Mouse (Mus musculus) layer of hippocampus, adult 8-10 months (tissue): Measurements from ENCODE around the gene Phpt1. TPM values are rescaled to one million over a fixed set of nuclear protein-coding genes. Genes with fewer than 3 reads are reported as not detected.

Experiments
- DNase-seq, 2 experiments: peaks; one replicate each; pipeline ENCODE4 v3.0.0; 2022; ENCODE audit warnings: low spot score in 2 of 2
- total RNA-seq, 4 experiments: library from RNA; stranded (reverse); gene quantifications; 2 replicates each; pipeline ENCODE4 v1.2.4; 2022

Gene Phpt1
- total RNA-seq, 4 experiments from 2014 or later = 64.6 to 76.6 (median 69.6) TPM

- no peak for DNase-seq
Measured at GRCm38 (mm10) chr2:25583120-25583481, 8.1 kb upstream of the Phpt1 start.

GRCm38 (mm10) chr2:25582466-25583119 lies 7.6 kb upstream of the Phpt1 start:
- peak; percentile 83 to 84 for DNase-seq

DNA sequence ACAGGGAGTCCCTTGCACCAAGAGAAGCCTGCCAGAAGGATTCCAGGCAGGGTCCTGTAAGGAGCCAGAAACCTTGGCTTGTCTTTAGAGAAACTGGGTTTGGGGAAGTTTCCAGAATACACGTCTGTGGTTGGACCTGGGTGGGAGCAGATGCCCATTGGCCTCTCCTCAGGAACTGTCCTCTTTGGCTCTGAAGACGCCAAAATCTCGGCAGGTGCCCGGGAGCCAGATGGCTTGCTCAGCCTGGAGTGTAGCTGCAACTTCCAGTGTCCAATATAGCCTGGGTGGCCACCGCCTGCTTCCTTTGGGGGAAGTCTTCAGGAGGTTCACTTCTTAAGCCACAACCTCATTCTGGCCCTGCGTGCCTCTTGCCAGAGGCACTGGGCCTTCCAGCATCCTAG lies 6.9 kb upstream of the Phpt1 start:
- DNase-seq = peak; percentile 38 to 45

DNA sequence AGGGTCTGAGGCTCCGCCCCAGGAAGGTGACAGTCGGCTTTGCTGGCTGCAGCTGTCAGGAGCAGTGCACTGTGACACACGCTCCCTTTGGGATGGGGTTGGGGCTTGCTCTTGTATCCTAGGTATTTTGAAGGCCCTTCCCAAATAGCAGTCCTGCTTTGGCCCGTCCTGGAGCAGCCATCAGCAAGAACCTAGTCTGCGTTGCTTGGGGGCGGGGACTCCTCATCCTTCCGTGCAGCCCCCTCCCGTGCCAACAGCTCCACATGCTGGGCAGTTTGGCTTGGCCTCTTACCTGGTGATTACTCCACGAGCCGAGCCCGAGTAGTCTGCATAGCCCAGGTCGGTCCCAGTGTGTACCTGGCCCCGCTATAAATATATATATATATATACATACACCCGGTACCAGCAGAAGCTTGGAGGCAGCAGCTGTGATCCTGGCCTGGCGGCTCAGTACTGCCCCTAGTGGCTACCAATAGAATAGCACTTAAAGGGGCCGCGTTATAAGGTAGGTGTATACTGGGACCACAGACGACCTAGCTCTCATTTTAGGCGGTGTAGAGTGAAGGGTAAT lies 6.4 kb upstream of the Phpt1 start, which contains the start of gene Ajm1:
TSS of gene Ajm1 (minus strand) at position 464 of the 571 bp plus-strand sequence.
- DNase-seq = peak; percentile 71 to 76

GRCm38 (mm10) chr2:25580621-25581101 lies 5.6 kb upstream of the Phpt1 start:
- DNase-seq = peak; percentile 44 to 55

- peak; percentile 43 to 50 for DNase-seq
Measured at GRCm38 (mm10) chr2:25579737-25580460, 4.9 kb upstream of the Phpt1 start.

GRCm38 (mm10) chr2:25578796-25579736 lies 4.0 kb upstream of the Phpt1 start:
- DNase-seq = no peak

DNA sequence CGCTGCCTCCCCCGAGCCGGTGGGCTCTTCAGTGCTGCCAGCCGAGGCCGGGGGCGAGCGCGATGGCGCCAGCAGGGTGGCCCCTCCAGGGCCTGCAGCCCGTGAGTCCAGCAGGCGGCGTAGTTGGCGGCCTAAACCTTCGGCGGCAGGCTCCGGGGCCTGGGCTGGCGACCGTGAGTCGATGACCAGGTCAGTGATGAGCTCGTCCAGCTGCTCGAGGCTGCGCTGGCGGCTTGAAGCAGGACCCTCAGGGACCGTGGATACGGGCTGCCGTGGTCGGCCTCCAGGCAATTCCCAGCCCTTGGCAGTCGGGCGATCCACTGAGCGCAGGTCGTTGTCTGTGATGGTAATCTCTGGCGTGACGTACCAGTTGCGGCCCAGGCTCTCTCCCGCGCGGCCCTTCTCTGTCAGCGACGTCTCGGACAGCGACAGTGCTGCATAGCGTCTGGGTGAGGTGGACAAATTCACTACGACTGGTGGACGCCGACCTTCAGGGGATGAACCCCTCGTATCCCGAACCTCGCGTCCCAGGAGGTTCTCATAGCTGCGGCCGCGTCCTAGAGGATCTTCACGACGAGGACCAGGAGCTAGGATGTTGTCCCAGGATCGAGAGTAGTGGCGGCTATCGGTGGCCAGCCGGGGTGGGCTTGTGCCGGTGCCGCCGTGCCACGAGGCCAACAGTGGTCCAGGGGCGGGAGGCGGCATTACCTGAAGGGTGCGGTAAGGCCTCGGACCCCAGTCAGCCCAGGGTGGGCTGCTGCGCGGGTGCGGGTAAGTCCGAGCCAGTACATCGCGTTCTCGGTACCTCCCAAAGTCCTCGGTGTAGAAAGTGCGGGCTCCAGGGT lies 3.1 kb upstream of the Phpt1 start:
- DNase-seq = no peak

DNA sequence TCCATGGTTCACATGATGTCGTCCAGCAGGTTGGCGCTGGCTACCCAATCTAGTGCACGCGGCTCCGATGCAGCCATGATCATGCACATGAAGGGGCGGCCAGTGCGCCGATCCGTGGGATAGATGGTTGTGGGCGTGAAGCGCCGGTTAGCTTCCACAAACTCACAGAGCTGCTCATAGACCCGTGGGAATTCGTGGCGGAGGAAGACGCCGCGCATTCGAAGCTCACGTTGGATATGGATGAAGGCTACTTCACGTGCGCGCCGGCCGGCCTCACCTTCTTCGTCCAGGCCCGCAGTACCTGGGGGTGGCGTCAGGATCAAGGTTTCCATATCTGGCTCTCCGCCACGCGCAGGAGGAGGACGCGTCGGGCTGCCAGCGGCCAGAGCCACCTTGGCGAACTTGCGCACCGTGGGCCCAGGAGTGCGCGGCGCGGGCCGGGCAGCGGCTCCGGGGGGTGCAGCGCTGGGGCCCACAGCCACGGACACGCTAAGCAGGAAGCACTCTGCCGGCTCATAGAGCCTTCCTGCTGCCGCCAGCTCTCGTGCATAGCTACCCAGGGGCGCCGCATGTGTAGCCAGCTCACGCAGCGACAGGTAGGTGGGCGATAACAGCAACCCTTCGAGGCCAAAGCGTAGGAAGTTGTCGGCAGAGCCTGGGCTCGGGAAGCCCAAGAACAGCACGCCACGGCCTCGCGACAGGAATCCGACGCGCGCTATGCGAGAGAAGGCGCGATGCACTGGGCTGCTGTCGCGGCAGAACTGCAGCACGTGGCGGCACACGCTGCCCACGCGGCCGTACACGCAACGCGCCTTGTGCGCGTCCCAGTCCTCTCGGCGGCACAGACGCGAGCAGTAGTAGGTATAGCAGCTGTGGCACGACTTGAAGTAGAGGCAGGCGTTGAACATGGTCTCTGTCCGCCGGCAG lies 2.2 kb upstream of the Phpt1 start:
- peak in 1 of 2 experiments; percentile 42 for DNase-seq

GRCm38 (mm10) chr2:25576028-25576850 lies 1.2 kb upstream of the Phpt1 start:
- DNase-seq = no peak

DNA sequence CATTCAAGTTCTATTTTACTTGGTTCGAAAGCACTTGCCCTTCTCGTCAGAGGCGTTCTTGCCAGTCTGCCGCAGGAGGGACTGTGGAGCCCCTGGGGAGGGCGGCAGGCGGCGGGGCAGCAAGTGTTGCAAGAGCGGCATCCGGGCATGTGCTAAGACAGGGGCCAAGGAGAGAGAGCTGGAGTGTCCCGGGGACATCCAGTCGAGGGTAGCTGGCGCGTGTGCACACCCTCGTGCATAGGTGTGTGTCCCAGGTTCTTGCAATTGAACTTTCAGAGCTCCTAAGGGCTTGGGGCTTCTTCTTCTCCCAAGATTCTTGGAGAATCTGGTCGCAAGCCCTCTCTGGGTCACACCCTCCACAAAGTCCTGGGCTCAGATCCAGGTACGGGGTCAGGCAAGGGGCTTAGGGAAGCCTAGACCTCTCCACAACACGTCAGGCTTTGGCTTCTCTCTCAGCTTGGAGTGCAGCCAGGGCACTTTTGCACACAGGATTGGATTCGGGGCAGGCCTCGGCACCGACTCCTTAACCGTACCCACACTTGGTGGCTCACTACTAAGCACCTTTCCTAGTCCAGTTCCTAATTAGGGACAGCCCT lies 506 bp upstream of the Phpt1 start:
- peak; percentile 47 to 49 for DNase-seq

DNA sequence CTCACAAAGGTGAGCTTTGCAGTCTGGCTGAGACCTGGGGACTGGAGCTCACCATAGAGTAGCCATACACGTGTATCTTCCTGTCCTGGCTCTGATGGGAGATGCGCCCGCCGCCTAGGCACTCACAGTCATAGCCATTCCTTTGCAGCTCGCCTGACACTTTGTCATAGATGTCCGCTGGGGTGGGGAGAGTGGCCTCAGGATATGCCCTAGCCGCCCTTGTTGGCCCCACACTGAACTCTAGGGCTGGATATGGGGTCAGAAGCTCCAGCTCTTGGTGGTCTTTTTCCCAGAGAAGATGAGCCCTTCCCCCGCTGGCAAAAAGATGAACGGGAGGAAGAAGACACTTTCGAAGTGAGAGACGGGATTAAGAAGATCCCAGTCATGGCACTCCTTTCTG lies 888 bp downstream of the Phpt1 start:
- peak in 1 of 2 experiments; percentile 49 for DNase-seq

GRCm38 (mm10) chr2:25573068-25573467 lies 2.0 kb downstream of the Phpt1 start:
- DNase-seq = no peak

DNA sequence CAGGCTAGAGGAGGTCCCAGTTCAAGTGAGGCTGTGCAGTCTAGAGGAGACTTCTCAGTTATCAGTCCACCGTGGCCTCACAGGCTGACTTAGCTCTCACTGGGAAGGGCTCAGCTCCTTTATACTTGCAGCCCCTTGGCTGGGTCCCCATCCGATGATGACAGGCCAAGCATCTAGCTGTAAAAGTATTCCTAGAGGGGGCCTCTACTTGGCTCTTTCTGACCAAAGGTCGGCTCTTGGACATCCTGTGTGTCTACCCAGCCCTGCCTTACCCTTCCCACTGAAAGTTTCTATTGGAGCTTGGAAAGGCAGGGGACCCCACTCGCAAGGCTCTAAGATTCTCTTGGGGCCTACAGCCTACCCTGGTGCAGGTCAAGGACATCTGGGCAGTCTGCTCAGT lies 3.8 kb downstream of the Phpt1 start:
- no peak for DNase-seq

DNA sequence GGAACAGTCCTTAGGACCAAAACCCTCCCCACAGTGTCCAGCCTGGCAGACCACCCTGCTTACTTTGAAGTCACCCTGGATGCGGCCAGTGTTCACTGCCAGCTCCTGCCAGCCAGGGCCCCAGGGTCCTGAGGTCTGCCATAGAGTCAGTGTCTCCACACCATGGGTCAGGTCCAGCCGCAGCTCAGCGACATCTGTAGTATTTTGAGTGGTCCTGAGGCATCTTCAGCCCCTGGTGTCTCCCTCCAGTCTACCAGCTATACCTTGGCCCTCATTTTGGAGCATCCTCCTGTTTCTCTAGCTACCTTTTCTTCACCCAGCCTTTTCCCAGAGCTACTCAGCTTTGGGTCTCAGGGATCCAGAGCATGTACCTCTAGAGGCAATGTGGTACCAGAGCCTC lies 5.7 kb downstream of the Phpt1 start:
- DNase-seq = no peak

GRCm38 (mm10) chr2:25568473-25569019 lies 6.5 kb downstream of the Phpt1 start:
- DNase-seq = no peak

GRCm38 (mm10) chr2:25566558-25566957 lies 8.5 kb downstream of the Phpt1 start:
- DNase-seq = no peak

- no peak for DNase-seq
Measured at GRCm38 (mm10) chr2:25565741-25566140, 9.3 kb downstream of the Phpt1 start.
